Mouse (Mus musculus) intestine, embryonic 14.5 days (tissue): ENCODE measurements around the gene Ccno. TPM values are rescaled to one million over a fixed set of nuclear protein-coding genes. Genes with fewer than 3 reads are reported as not detected.

Experiments used
- ATAC-seq: fragments of 200-750 bp; cut with Nextera tagmentation; replicated peaks from 2 replicates; pipeline ENCODE4 v1.8.0; 2017; ENCODE audit warnings: low read depth, moderate number of reproducible peaks, moderate TSS enrichment, moderate library complexity; ENCODE audit not compliant: low FRiP score, low TSS enrichment
- DNase-seq: peaks from one replicate; pipeline ENCODE4 v3.0.0-alpha.2; 2018; ENCODE audit warnings: low spot score
- H3K27ac ChIP-seq: fragments of 300-500 bp; sonication (generic); 2 replicates; pipeline ENCODE4 v1.5.1; 2014; ENCODE audit warnings: low read depth, mild to moderate bottlenecking, control low read depth
- H3K27me3 ChIP-seq: fragments of 300-500 bp; sonication (generic); replicated peaks from 2 replicates; pipeline ENCODE4 v1.6.1; 2014; ENCODE audit warnings: low read length, control low read depth; ENCODE audit not compliant: control insufficient read depth, insufficient read depth
- H3K36me3 ChIP-seq: fragments of 300-500 bp; sonication (generic); 2 replicates; pipeline ENCODE4 v1.6.1; 2014; ENCODE audit warnings: low read length, control low read depth; ENCODE audit not compliant: control insufficient read depth, insufficient read depth
- H3K4me1 ChIP-seq: fragments of 300-500 bp; sonication (generic); replicated peaks from 2 replicates; pipeline ENCODE4 v1.6.1; 2014; ENCODE audit warnings: low read length, control low read depth, mixed read lengths; ENCODE audit not compliant: control insufficient read depth, insufficient read depth
- H3K4me2 ChIP-seq: fragments of 300-500 bp; sonication (generic); 2 replicates; pipeline ENCODE4 v1.6.1; 2014; ENCODE audit warnings: low read length
- H3K4me3 ChIP-seq: fragments of 300-500 bp; sonication (generic); 2 replicates; pipeline ENCODE4 v1.5.1; 2014; ENCODE audit warnings: low read depth, low read length, control low read depth, mixed read lengths
- H3K9ac ChIP-seq: fragments of 300-500 bp; sonication (generic); 2 replicates; pipeline ENCODE4 v1.6.1; 2014; ENCODE audit warnings: mild to moderate bottlenecking, low read length
- H3K9me3 ChIP-seq: fragments of 300-500 bp; sonication (generic); 2 replicates; pipeline ENCODE4 v1.6.1; 2016; ENCODE audit warnings: low read length, control low read depth; ENCODE audit not compliant: control insufficient read depth
- WGBS: fragments of 180-500 bp; shearing (Covaris S2); extraction: QIAGEN DNeasy Blood & Tissue Kit; methylation state at CpG from one replicate; pipeline ENCODE4 v1.1.7; 2014; 5-methylcytosine and 5-hydroxymethylcytosine counted together
- polyA plus RNA-seq: library from polyadenylated mRNA; unstranded; fragments of >200 nt; fragmentation: Nextera tagmentation; extraction: Ambion mirVana; gene quantifications from 2 replicates; pipeline ENCODE4 v1.2.1, GENCODE M21; 2014

Gene Ccno
- polyA plus RNA-seq, 1 experiment from 2014 or later: 0.24 TPM

DNA sequence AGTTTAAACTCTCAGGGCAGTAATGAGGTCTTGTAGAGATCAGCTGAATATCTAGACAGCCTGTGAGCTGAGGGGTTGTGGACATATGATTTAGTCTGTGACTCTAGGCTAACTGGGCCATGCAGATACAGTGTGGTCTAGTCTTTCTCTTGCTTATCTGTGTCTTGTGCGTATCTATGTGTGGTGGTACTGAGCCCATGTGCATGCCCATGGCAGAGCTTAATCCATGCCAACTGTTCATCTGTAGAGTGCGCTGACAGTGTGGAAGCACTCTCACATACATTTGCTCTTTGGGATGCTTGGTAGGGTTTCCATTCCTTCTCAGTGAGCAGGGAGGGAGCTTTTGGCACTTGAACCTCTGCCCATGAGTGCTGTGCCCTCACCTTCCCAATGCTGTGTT, 33.9 kb downstream of the Ccno start:
- Histone ChIP-seq H3K4me3 (no peak overlapping the region), H3K36me3 (no peaks in the 10 kb centered on the region), H3K27ac (no peak overlapping the region), H3K9me3 (no peaks in the 10 kb centered on the region), H3K4me1 (no peaks in the 10 kb centered on the region), H3K27me3 (no peaks in the 10 kb centered on the region), H3K9ac (no peak overlapping the region), H3K4me2 (no peak overlapping the region)
- no peak for ATAC-seq
- whole genome bisulfite sequencing: 87% methylated on average over 2 of the region's 2 CpGs
- no peak for DNase-seq

- WGBS: 74% methylated on average over 8 of the region's 8 CpGs
- Histone ChIP-seq H3K9ac (no peak overlapping the region), H3K4me3 (no peak overlapping the region), H3K27ac (no peak overlapping the region), H3K4me2 (no peak overlapping the region), H3K36me3 (no peaks in the 10 kb centered on the region), H3K4me1 (no peaks in the 10 kb centered on the region), H3K9me3 (no peaks in the 10 kb centered on the region), H3K27me3 (no peaks in the 10 kb centered on the region)
- DNase-seq (no peak), ATAC-seq (peak; percentile 58; the same call in 1 of the 2 replicates)
These were observed 34.9 kb downstream of the Ccno start for GRCm38 (mm10) chr13:113022467-113022866.

DNA sequence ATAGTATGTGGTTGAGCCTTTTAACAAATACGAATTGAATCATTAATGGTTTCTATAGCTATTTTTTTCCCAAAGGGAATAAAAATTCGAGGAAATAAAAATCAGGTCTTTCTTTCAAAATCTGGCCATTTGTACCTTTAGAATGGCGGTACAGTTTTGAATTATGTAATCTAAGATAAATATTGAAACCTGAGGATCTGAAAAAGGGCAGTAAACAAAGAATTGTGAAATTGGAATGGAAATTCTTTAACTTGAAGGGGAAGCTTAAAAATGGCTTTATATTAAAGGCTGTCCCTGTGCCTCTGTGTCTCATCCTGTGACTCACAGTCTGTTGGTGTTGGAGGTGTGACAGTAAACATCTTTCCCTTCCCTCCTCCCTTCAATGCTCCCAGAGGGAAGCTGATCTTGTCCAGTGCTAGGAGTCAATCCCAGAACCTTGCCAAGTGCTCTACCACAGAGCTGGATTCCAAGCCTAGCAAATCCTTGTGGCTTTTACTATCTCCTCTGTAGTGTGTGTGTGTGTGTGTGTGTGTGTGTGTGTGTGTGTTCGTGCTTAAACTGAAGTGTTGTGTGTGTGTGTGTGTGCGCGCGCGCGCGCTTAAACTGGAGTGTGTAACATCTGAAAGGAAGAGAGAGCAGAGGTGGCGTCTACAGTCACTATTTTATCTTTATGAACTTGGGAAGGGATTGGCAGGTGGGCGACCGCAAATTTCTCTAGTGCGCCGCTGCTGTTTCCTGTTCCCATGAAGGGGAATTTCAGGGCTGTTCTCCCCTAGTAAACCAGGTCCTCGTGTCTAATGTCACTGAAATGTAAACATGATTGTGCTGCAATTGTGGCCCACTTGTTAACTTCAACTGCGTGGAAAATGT, 35.9 kb downstream of the Ccno start:
- Histone ChIP-seq H3K27me3 (no peaks in the 10 kb centered on the region), H3K4me3 (no peak overlapping the region), H3K9ac (no peak overlapping the region), H3K36me3 (no peaks in the 10 kb centered on the region), H3K27ac (no peak overlapping the region), H3K4me2 (no peak overlapping the region), H3K9me3 (no peaks in the 10 kb centered on the region), H3K4me1 (no peaks in the 10 kb centered on the region)
- whole genome bisulfite sequencing: 69% methylated on average over 17 of the region's 17 CpGs
- DNase-seq: no peak
- no peak for ATAC-seq

GRCm38 (mm10) chr13:113031351-113031750, 43.7 kb downstream of the Ccno start:
- ATAC-seq: peak; percentile 20
- no peak overlapping the region for H3K9ac ChIP-seq
- no peaks in the 10 kb centered on the region for H3K9me3 ChIP-seq
- H3K4me2 ChIP-seq: peak overlapping the region; percentile 98
- no peaks in the 10 kb centered on the region for H3K36me3 ChIP-seq
- DNase-seq: peak; percentile 64
- H3K27me3 ChIP-seq: peaks cover 55% of the 10 kb centered on the region
- 4% methylated on average over 7 of the region's 7 CpGs for WGBS
- peaks cover 3% of the 10 kb centered on the region for H3K4me1 ChIP-seq
- H3K27ac ChIP-seq: no peak overlapping the region
- H3K4me3 ChIP-seq: peak overlapping the region; percentile 54; the same call in 1 of the 2 replicates

DNA sequence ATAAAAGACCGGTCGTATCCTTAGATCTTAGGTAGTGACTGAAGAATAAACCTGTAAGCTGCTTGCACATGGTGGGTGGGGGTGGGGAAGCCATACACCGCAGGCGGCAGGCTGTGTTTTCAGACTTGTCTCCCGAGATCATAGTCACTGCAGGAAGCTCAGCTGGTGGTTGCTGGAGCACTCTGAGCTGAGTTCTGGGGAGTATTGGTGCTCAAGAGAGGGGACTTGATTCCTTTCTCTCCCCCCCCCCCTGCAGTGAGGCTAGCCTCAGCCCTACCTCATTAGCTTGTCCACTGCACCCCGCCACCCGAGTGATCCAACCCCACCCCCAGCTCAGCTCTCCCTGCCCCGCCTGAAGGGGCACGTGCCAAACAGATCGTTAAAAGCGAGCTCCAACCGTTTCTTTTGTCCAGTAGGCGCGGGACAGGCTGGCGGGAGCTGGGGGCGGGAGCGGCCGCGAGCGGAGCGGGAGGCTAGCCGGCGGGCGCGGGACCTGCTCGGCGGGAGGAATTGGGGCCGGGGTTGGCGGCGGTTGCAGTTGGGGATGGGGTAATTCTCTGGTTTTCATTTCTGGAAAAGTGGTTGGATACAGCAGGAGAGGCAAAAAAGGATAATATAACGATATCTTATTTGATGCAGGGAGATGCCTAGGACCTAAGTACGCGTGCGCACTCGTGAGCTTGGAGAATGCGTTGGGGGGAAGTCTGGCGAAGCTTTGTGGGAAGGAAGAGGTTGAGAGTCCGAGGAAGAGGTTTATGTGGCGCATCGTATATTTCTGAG, 44.4 kb downstream of the Ccno start:
- Histone ChIP-seq H3K4me3 (peak overlapping the region; percentile 54), H3K36me3 (no peaks in the 10 kb centered on the region), H3K27ac (no peak overlapping the region), H3K9me3 (no peaks in the 10 kb centered on the region), H3K4me1 (peaks cover 3% of the 10 kb centered on the region), H3K9ac (peak overlapping the region; percentile 49), H3K4me2 (peak overlapping the region; percentile 98), H3K27me3 (peaks cover 55% of the 10 kb centered on the region)
- peak; percentile 53 for ATAC-seq
- WGBS: under 1% methylated on average over 40 of the region's 40 CpGs
- DNase-seq: peak; percentile 81

GRCm38 (mm10) chr13:113032831-113033230, 45.2 kb downstream of the Ccno start:
- Histone ChIP-seq H3K9me3 (no peaks in the 10 kb centered on the region), H3K36me3 (no peaks in the 10 kb centered on the region), H3K9ac (no peak overlapping the region), H3K4me3 (no peak overlapping the region), H3K4me1 (peaks cover 3% of the 10 kb centered on the region), H3K27me3 (peaks cover 58% of the 10 kb centered on the region), H3K27ac (no peak overlapping the region), H3K4me2 (no peak overlapping the region)
- DNase-seq (no peak), ATAC-seq (no peak)

DNA sequence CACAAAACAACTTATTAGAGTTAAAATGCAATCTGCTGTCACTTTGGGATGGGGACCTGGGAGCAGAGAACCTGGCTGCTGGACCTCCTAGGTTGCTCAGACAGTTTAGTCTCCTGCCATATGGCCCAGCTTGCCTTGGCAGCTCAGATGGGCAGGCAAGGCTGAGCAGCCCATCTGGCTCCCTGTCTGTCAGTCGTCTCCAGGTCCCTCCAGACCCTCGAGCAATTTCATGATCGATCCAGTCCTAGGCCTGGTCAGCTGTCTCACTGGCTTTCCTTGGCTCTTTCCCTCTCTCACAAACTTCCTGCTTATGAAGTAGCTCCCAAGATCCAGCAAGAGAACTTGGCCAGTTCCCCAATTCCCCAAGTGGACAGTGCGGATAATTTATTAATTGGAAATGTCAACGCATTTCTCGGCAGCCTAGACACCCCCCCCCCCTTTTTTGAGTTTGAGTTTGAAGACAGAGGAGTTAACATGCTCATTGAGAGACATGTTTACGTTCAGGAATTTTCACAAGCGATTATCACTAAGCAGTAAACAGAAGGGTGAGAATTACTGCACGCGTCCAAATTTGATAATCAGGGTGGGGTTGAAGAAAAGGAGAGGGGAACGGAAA, 46.8 kb downstream of the Ccno start:
- no peak for DNase-seq
- ATAC-seq: no peak
- Histone ChIP-seq H3K4me3 (peak overlapping the region; percentile 50), H3K4me1 (peaks cover 8% of the 10 kb centered on the region), H3K36me3 (no peaks in the 10 kb centered on the region), H3K27ac (no peak overlapping the region), H3K9ac (0 out of 2 replicates have a peak overlapping the region, but pooled peaks have one; percentile 29), H3K27me3 (peaks cover 58% of the 10 kb centered on the region), H3K4me2 (peak overlapping the region; percentile 82), H3K9me3 (no peaks in the 10 kb centered on the region)
- 2% methylated on average over 11 of the region's 11 CpGs for WGBS

GRCm38 (mm10) chr13:113034950-113035421, 47.4 kb downstream of the Ccno start, which contains the start of gene Cdc20b:
Gene Cdc20b, plus strand, starts transcription at chr13:113035111.
- under 1% methylated on average over 46 of the region's 46 CpGs for WGBS
- H3K9me3 ChIP-seq: no peaks in the 10 kb centered on the region
- peak within 1 kb of the TSS; percentile 82 for H3K4me2 ChIP-seq
- H3K9ac ChIP-seq: 0 out of 2 replicates have a peak within 1 kb of the TSS, but pooled peaks have one; percentile 29
- H3K4me3 ChIP-seq: peak within 1 kb of the TSS; percentile 50
- H3K4me1 ChIP-seq: peaks cover 8% of the 10 kb centered on the region
- no peak within 1 kb of the TSS for H3K27ac ChIP-seq
- peak; percentile 78 for DNase-seq
- no peaks in the 10 kb centered on the region for H3K36me3 ChIP-seq
- H3K27me3 ChIP-seq: peaks cover 53% of the 10 kb centered on the region
- peak; percentile 33; the same call in 1 of the 2 replicates for ATAC-seq
